Mouse (Mus musculus) kidney, adult 2 months (tissue): Measurements from ENCODE around the gene Slc9a9.

Experiments used
- CTCF ChIP-seq: fragments of 200-500 bp; conservative IDR thresholded peaks from 2 replicates; pipeline ENCODE4 v1.5.1; 2011; ENCODE audit warnings: low read depth, mild to moderate bottlenecking, control low read depth, low read length, moderate library complexity, mixed read lengths; ENCODE audit not compliant: insufficient read depth, insufficient read length
- POLR2A ChIP-seq: fragments of 200-500 bp; IDR thresholded peaks from one replicate; pipeline ENCODE4 v1.6.1; 2011; ENCODE audit warnings: low read depth, low read length, control low read depth

GRCm38 (mm10) chr9:94844176-94844575 lies 174.5 kb downstream of the Slc9a9 start:
- TF ChIP-seq CTCF (no peak), POLR2A (no peak)
